Mouse (Mus musculus): Measurements from ENCODE around the gene Ptpn3.

- TF ChIP-seq POLR2A (IDR thresholded peaks at IDR 0.05; ENCODE audit: low read depth, low read length) (no peak), CTCF (IDR thresholded peaks at IDR 0.05; ENCODE audit: extremely low read depth, insufficient read length, insufficient replicate concordance, low read depth, low read length) (no peak)
Observed at GRCm38 (mm10) chr4:57171817-57172216, 129.8 kb downstream of the Ptpn3 start.
